ENCODE assay signal across 11 mouse cellular contexts in genomic region chr9:29961512-29961911, GRCm38 (mm10). TPM values are rescaled to one million over a fixed set of nuclear protein-coding genes. Genes with fewer than 3 reads are reported as not detected.
DNase-seq lines count a peak whose midpoint lies in the region; ATAC-seq and TF ChIP-seq lines count a peak whose summit lies in the region.
"Had no signal": no experiment of that assay in that cellular context is flagged by ENCODE, and none has a peak within 500 bp of the region (broad histone marks: within the 10 kb centered on the region; RNA-seq: fewer than 3 reads in every experiment).

No protein-coding gene starts in this region.

- no peak for DNase-seq in heart, postnatal 0 days (ENCODE audit: low spot score)
- DNase-seq in heart, postnatal 4 days: no peak
- DNase-seq in thymus, postnatal 36 days: no peak
- no peak for DNase-seq in layer of hippocampus, adult 9-10 months (ENCODE audit: low spot score)
- no peak for DNase-seq in lung, adult 18-20 months
- DNase-seq: liver, embryonic 13.5 days had no signal

- peak overlapping the region; percentile 81 for H3K4me2 ChIP-seq in heart, postnatal 0 days (ENCODE audit: low read depth, low read length)
- H3K4me2 ChIP-seq in embryonic facial prominence, embryonic 13.5 days: peak overlapping the region; percentile 90
- H3K4me2 ChIP-seq in hindbrain, embryonic 12.5 days (replicated peaks): peak overlapping the region; percentile 85
- peak overlapping the region; percentile 81 for H3K4me2 ChIP-seq in midbrain, embryonic 13.5 days (replicated peaks)

- no peak for ATAC-seq in heart, postnatal 0 days (ENCODE audit: insufficient read depth, low read depth)
- no peak for ATAC-seq in embryonic facial prominence, embryonic 13.5 days (ENCODE audit: insufficient number of reproducible peaks, insufficient read depth, low FRiP score, low TSS enrichment, low read depth)
- ATAC-seq in hindbrain, embryonic 12.5 days (ENCODE audit: low FRiP score): no peak
- no peak for ATAC-seq in midbrain, embryonic 13.5 days

- no peaks in the 10 kb centered on the region for H3K9me3 ChIP-seq in heart, postnatal 0 days (replicated peaks; ENCODE audit: control insufficient read depth, low read length)
- no peaks in the 10 kb centered on the region for H3K9me3 ChIP-seq in embryonic facial prominence, embryonic 13.5 days
- H3K9me3 ChIP-seq in hindbrain, embryonic 12.5 days (replicated peaks): no peaks in the 10 kb centered on the region
- H3K9me3 ChIP-seq in midbrain, embryonic 13.5 days: no peaks in the 10 kb centered on the region
- H3K9me3 ChIP-seq: liver, embryonic 13.5 days had no signal

- no peak overlapping the region for H3K9ac ChIP-seq in heart, postnatal 0 days (replicated peaks; ENCODE audit: low read depth, low read length)
- H3K9ac ChIP-seq in embryonic facial prominence, embryonic 13.5 days: 0 out of 2 replicates have a peak overlapping the region, but pooled peaks have one; percentile 27
- H3K9ac ChIP-seq in hindbrain, embryonic 12.5 days: peak overlapping the region; percentile 61
- H3K9ac ChIP-seq in midbrain, embryonic 13.5 days (replicated peaks): peak overlapping the region; percentile 77
- H3K9ac ChIP-seq: liver, embryonic 13.5 days had no signal

- no peak for TF ChIP-seq EP300 in heart, postnatal 0 days (IDR thresholded peaks at IDR 0.05; ENCODE audit: low read depth)

- 0 out of 2 replicates have a peak, but pooled peaks cover 5% of the 10 kb centered on the region for H3K4me1 ChIP-seq in heart, postnatal 0 days (ENCODE audit: control insufficient read depth, insufficient read depth)
- H3K4me1 ChIP-seq in embryonic facial prominence, embryonic 13.5 days: peaks cover 7% of the 10 kb centered on the region
- peaks cover 33% of the 10 kb centered on the region for H3K4me1 ChIP-seq in hindbrain, embryonic 12.5 days
- peaks cover 42% of the 10 kb centered on the region for H3K4me1 ChIP-seq in midbrain, embryonic 13.5 days (replicated peaks)
- H3K4me1 ChIP-seq: liver, embryonic 13.5 days had no signal

- 51% methylated on average over 2 of the region's 2 CpGs for WGBS in heart, postnatal 0 days
- WGBS in embryonic facial prominence, embryonic 13.5 days: 34% methylated on average over 2 of the region's 2 CpGs
- WGBS in hindbrain, embryonic 12.5 days: 44% methylated on average over 2 of the region's 2 CpGs
- 33% methylated on average over 2 of the region's 2 CpGs for WGBS in midbrain, embryonic 13.5 days

- H3K36me3 ChIP-seq in heart, postnatal 0 days (replicated peaks; ENCODE audit: control insufficient read depth, insufficient read depth, low read length): no peaks in the 10 kb centered on the region
- no peaks in the 10 kb centered on the region for H3K36me3 ChIP-seq in embryonic facial prominence, embryonic 13.5 days
- H3K36me3 ChIP-seq in hindbrain, embryonic 12.5 days: no peaks in the 10 kb centered on the region
- H3K36me3 ChIP-seq in midbrain, embryonic 13.5 days: no peaks in the 10 kb centered on the region
- H3K36me3 ChIP-seq: liver, embryonic 13.5 days had no signal

- H3K27me3 ChIP-seq in heart, postnatal 0 days (ENCODE audit: control insufficient read depth, insufficient read depth, low read length): peaks cover 20% of the 10 kb centered on the region
- H3K27me3 ChIP-seq in embryonic facial prominence, embryonic 13.5 days: peaks cover 49% of the 10 kb centered on the region
- H3K27me3 ChIP-seq in hindbrain, embryonic 12.5 days: peaks cover 10% of the 10 kb centered on the region
- H3K27me3 ChIP-seq in midbrain, embryonic 13.5 days: peaks cover 5% of the 10 kb centered on the region; the same call in 1 of the 2 replicates

- no peak for TF ChIP-seq CTCF in heart, postnatal 0 days (IDR thresholded peaks at IDR 0.05; ENCODE audit: low read depth)

- H3K4me3 ChIP-seq in heart, postnatal 0 days (ENCODE audit: low read depth, low read length): peak overlapping the region; percentile 50; the same call in 1 of the 2 replicates
- H3K4me3 ChIP-seq in embryonic facial prominence, embryonic 13.5 days: peak overlapping the region; percentile 43
- H3K4me3 ChIP-seq in hindbrain, embryonic 12.5 days: peak overlapping the region; percentile 44
- H3K4me3 ChIP-seq in midbrain, embryonic 13.5 days (replicated peaks): peak overlapping the region; percentile 52
- H3K4me3 ChIP-seq: liver, embryonic 13.5 days had no signal

- H3K27ac ChIP-seq in heart, postnatal 0 days (ENCODE audit: low read depth): no peak overlapping the region
- H3K27ac ChIP-seq in embryonic facial prominence, embryonic 13.5 days: no peak overlapping the region
- H3K27ac ChIP-seq in hindbrain, embryonic 12.5 days: 0 out of 2 replicates have a peak overlapping the region, but pooled peaks have one; percentile 78
- H3K27ac ChIP-seq in midbrain, embryonic 13.5 days: peak overlapping the region; percentile 87
- H3K27ac ChIP-seq: liver, embryonic 13.5 days had no signal

RNA-seq across cellular contexts. Expression of gene Ntm, which starts 1.4 kb away (rescaled TPM):
- total RNA-seq in heart, postnatal 0 days (2014; rRNA removed; ENCODE audit: low replicate concordance): 7.1 and 17.7 TPM in 2 replicates
- 8.8 and 9.3 TPM in 2 replicates for polyA plus RNA-seq in heart, postnatal 0 days (2015; fragmentation: Nextera tagmentation; extraction: Ambion mirVana)
- total RNA-seq in heart, postnatal 4 days (2021): 10 to 100 TPM; 13.4 to 15.8 TPM
- polyA plus RNA-seq in embryonic facial prominence, embryonic 13.5 days (2015; fragmentation: Nextera tagmentation; extraction: Ambion mirVana): 16.1 and 16.7 TPM in 2 replicates
- polyA plus RNA-seq in hindbrain, embryonic 12.5 days (2016; fragmentation: Nextera tagmentation; extraction: Ambion mirVana): 61.3 and 62.8 TPM in 2 replicates
- polyA plus RNA-seq in midbrain, embryonic 13.5 days (2015; fragmentation: Nextera tagmentation; extraction: Ambion mirVana): 125 and 129 TPM in 2 replicates
- total RNA-seq: hematopoietic stem cell, adult 5-6 weeks; neutrophil, adult 5-6 weeks had no signal

Comparison
In these comparisons a context has a peak if more than half of its experiments do, and no peak if none do; other contexts are left out.
1. H3K27ac ChIP-seq: peak in hindbrain, embryonic 12.5 days (single experiment) and midbrain, embryonic 13.5 days (single experiment); none in heart, postnatal 0 days (single experiment) and embryonic facial prominence, embryonic 13.5 days (single experiment).
2. Peak in every context shown above with its lines, with median percentiles within 50 percentile points of each other: H3K4me2 ChIP-seq and H3K4me3 ChIP-seq.